Mouse (Mus musculus) stomach, embryonic 14.5 days (tissue): ENCODE measurements around the gene Vmn1r86. TPM values are rescaled to one million over a fixed set of nuclear protein-coding genes. Genes with fewer than 3 reads are reported as not detected.
"Not testable (repeated sequence)": the region's sequence is repeated elsewhere in the genome, so short reads cannot be mapped to it uniquely, and the experiment has no call there.

ENCODE experiments used
- ATAC-seq: fragments of 200-750 bp; cut with Nextera tagmentation; 2 replicates; pipeline ENCODE4 v1.8.0; 2017; ENCODE audit warnings: low read depth, moderate TSS enrichment; ENCODE audit not compliant: insufficient number of reproducible peaks, insufficient read depth, low FRiP score
- H3K27ac ChIP-seq: fragments of 300-500 bp; sonication (generic); 2 replicates; pipeline ENCODE4 v1.5.1; 2014; ENCODE audit warnings: mild to moderate bottlenecking, low read length, moderate library complexity, mixed read lengths
- H3K27me3 ChIP-seq: fragments of 300-500 bp; sonication (generic); 2 replicates; pipeline ENCODE4 v1.6.1; 2014; ENCODE audit warnings: low read length, control low read depth, mixed read lengths; ENCODE audit not compliant: control insufficient read depth, insufficient read depth
- H3K36me3 ChIP-seq: fragments of 300-500 bp; sonication (generic); 2 replicates; pipeline ENCODE4 v1.6.1; 2014; ENCODE audit warnings: mild to moderate bottlenecking, control low read depth, low read length, moderate library complexity, mixed read lengths; ENCODE audit not compliant: control insufficient read depth, insufficient read depth
- H3K4me1 ChIP-seq: fragments of 300-500 bp; sonication (generic); 2 replicates; pipeline ENCODE4 v1.6.1; 2014; ENCODE audit warnings: low read length, control low read depth, mixed read lengths; ENCODE audit not compliant: control insufficient read depth, insufficient read depth
- H3K4me2 ChIP-seq: fragments of 300-500 bp; sonication (generic); replicated peaks from 2 replicates; pipeline ENCODE4 v1.6.1; 2014; ENCODE audit warnings: low read depth, low read length, control low read depth
- H3K4me3 ChIP-seq: fragments of 300-500 bp; sonication (generic); 2 replicates; pipeline ENCODE4 v1.5.1; 2014; ENCODE audit warnings: low read depth, low read length, control low read depth
- H3K9ac ChIP-seq: fragments of 300-500 bp; sonication (generic); replicated peaks from 2 replicates; pipeline ENCODE4 v1.6.1; 2014; ENCODE audit warnings: low read depth, mild to moderate bottlenecking, control low read depth, low read length, moderate library complexity, mixed read lengths
- H3K9me3 ChIP-seq: fragments of 300-500 bp; sonication (generic); 2 replicates; pipeline ENCODE4 v1.6.1; 2016; ENCODE audit warnings: low read depth, low read length, control low read depth; ENCODE audit not compliant: control insufficient read depth
- whole genome bisulfite sequencing: fragments of 180-500 bp; shearing (Covaris S2); extraction: QIAGEN DNeasy Blood & Tissue Kit; methylation state at CpG from one replicate; pipeline ENCODE4 v1.1.7; 2014; 5-methylcytosine and 5-hydroxymethylcytosine counted together
- polyA plus RNA-seq: library from polyadenylated mRNA; unstranded; fragments of >200 nt; fragmentation: Nextera tagmentation; extraction: Ambion mirVana; gene quantifications from 2 replicates; pipeline ENCODE4 v1.2.1, GENCODE M21; 2014

The Vmn1r86 gene
- polyA plus RNA-seq = not detected in 2 replicates

DNA sequence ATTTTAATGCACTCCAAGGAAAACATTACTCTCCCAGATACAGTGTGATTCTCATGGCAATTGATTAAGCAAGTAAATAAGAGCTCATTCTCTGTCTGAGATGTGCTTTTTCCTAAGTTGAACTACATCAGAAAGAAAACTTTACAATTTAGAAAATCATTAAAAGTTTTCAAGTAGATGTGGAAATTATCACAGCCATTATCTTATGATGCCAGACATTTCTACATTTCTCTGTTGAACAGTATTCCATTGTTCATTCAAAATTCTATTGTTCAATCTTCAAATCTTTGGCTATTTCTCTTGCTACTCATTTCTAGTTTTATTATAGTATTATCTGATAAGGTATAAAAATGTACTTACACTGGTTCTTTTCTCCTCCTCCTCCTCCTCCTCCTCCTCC lies at the start of gene Vmn1r86:
Vmn1r86 (minus strand) TSS at position 101 of the 400 bp plus-strand sequence.
- Histone ChIP-seq H3K36me3 (no peaks in the 10 kb centered on the region), H3K27me3 (no peaks in the 10 kb centered on the region), H3K27ac (no peak within 1 kb of the TSS), H3K4me2 (no peak within 1 kb of the TSS), H3K4me3 (no peak within 1 kb of the TSS), H3K9ac (no peak within 1 kb of the TSS), H3K9me3 (no peaks in the 10 kb centered on the region), H3K4me1 (no peaks in the 10 kb centered on the region)
- ATAC-seq = no peak

GRCm38 (mm10) chr7:13159268-13159667 lies 39.6 kb upstream of the Vmn1r86 start, which contains the start of gene Vmn1r88:
Gene Vmn1r88 (plus strand): TSS chr7:13159568.
- H3K4me3 ChIP-seq = no peak within 1 kb of the TSS
- no peaks in the 10 kb centered on the region for H3K27me3 ChIP-seq
- no peak for ATAC-seq
- no peaks in the 10 kb centered on the region for H3K4me1 ChIP-seq
- H3K27ac ChIP-seq = no peak within 1 kb of the TSS
- H3K4me2 ChIP-seq = no peak within 1 kb of the TSS
- no peaks in the 10 kb centered on the region for H3K9me3 ChIP-seq
- no peaks in the 10 kb centered on the region for H3K36me3 ChIP-seq
- H3K9ac ChIP-seq = no peak within 1 kb of the TSS

DNA sequence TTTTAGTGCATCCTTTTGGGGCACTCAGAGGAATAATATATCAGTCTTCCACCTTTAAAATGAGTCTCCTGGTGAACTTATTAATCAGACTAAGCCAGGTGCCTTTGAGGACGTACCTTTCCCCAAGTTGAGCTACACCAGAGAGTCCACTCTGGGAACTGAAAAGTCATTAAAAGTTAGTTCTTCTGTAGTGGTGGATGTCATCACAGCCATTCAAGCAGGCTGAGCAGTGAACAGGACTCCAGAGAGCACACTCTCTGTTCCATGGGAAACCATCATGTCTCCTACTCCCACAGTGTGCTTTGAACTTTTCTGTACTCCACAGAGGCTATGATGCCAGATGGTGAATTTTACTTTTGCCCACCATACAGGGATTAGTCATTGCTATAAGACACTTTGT lies 20.3 kb upstream of the Vmn1r86 start, which contains the start of gene Vmn1r87:
Vmn1r87 (minus strand) TSS at position 101 of the 400 bp plus-strand sequence.
- no peak for ATAC-seq
- H3K27ac ChIP-seq = no peak within 1 kb of the TSS
- no peak within 1 kb of the TSS for H3K4me3 ChIP-seq
- no peak within 1 kb of the TSS for H3K4me2 ChIP-seq
- no peaks in the 10 kb centered on the region for H3K4me1 ChIP-seq
- no peaks in the 10 kb centered on the region for H3K27me3 ChIP-seq
- 71% methylated on average over 1 of the region's 1 CpGs for WGBS
- no peaks in the 10 kb centered on the region for H3K9me3 ChIP-seq
- no peaks in the 10 kb centered on the region for H3K36me3 ChIP-seq
- H3K9ac ChIP-seq = no peak within 1 kb of the TSS

DNA sequence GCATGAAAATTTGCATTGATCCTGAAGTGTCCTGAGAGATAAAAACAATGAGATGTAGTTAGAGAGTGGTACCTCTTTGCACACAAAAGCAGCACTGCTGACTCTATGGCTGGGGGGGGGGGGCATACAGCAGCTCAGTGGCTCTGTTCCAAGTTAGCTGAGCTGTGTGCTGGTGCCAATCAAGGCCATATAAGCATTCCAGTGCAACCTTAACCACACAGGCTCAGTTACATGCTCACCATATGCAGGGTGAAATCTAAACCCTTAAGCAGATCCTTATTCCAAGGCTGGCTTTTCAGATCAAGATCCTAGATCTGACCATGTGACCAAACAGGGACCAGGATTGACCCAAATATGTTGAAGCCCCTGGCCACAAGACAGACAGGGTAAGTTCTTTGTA lies 17.6 kb upstream of the Vmn1r86 start:
- H3K4me1 ChIP-seq = no peaks in the 10 kb centered on the region
- no peak overlapping the region for H3K9ac ChIP-seq
- no peak for ATAC-seq
- H3K27me3 ChIP-seq = no peaks in the 10 kb centered on the region
- no peak overlapping the region for H3K27ac ChIP-seq
- H3K4me3 ChIP-seq = no peak overlapping the region
- no peak overlapping the region for H3K4me2 ChIP-seq
- H3K9me3 ChIP-seq = no peaks in the 10 kb centered on the region
- no peaks in the 10 kb centered on the region for H3K36me3 ChIP-seq

- no peak overlapping the region for H3K4me2 ChIP-seq
- H3K27me3 ChIP-seq = no peaks in the 10 kb centered on the region
- no peaks in the 10 kb centered on the region for H3K36me3 ChIP-seq
- no peak overlapping the region for H3K27ac ChIP-seq
- 87% methylated on average over 2 of the region's 2 CpGs for WGBS
- no peak overlapping the region for H3K9ac ChIP-seq
- H3K9me3 ChIP-seq = no peaks in the 10 kb centered on the region
- no peak overlapping the region for H3K4me3 ChIP-seq
- H3K4me1 ChIP-seq = no peaks in the 10 kb centered on the region
- no peak for ATAC-seq
Measured at GRCm38 (mm10) chr7:13131856-13132255, 12.1 kb upstream of the Vmn1r86 start.

- H3K27me3 ChIP-seq, H3K9me3 ChIP-seq, H3K4me1 ChIP-seq, H3K36me3 ChIP-seq, H3K4me3 ChIP-seq, H3K9ac ChIP-seq, H3K27ac ChIP-seq: not testable (repeated sequence)
- 0% methylated on average over 13 of the region's 34 CpGs for WGBS
- H3K4me2 ChIP-seq = peak overlapping the region; percentile 25; the same call in 1 of the 2 replicates
- peak; percentile 91 for ATAC-seq
Measured at GRCm38 (mm10) chr7:13123554-13124153, 3.9 kb upstream of the Vmn1r86 start.

GRCm38 (mm10) chr7:13095073-13095472 lies 24.6 kb downstream of the Vmn1r86 start, which contains the start of gene Vmn1r85:
Gene Vmn1r85 (minus strand): TSS chr7:13095173.
- no peak within 1 kb of the TSS for H3K4me3 ChIP-seq
- H3K9me3 ChIP-seq = no peaks in the 10 kb centered on the region
- no peak within 1 kb of the TSS for H3K4me2 ChIP-seq
- no peak for ATAC-seq
- no peaks in the 10 kb centered on the region for H3K27me3 ChIP-seq
- H3K27ac ChIP-seq = no peak within 1 kb of the TSS
- no peak within 1 kb of the TSS for H3K9ac ChIP-seq
- 73% methylated on average over 3 of the region's 3 CpGs for WGBS
- H3K36me3 ChIP-seq = no peaks in the 10 kb centered on the region
- H3K4me1 ChIP-seq = no peaks in the 10 kb centered on the region

DNA sequence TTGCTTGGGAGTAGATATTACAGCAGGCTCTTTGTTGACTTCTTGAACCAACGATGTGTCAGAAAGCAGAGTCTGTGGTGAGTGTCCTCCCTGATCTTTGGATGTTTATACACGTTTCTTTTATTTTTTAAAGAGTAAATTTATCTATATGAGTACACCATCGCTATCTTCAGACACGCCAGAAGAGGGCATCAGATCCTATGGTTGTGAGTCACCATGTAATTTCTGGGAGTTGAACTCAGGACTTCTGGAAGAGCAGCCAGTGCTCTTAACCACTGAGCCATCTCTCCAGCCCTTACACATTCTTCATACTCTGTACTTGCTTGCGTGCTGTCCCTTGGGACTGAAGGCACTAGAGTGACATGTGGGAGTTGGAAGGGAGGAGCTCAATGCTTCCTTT lies 47.4 kb downstream of the Vmn1r86 start:
- Histone ChIP-seq H3K4me1 (no peaks in the 10 kb centered on the region), H3K9me3 (no peaks in the 10 kb centered on the region), H3K9ac (no peak overlapping the region), H3K36me3 (no peaks in the 10 kb centered on the region), H3K27me3 (no peaks in the 10 kb centered on the region), H3K4me2 (no peak overlapping the region), H3K27ac (no peak overlapping the region), H3K4me3 (no peak overlapping the region)
- no peak for ATAC-seq
- WGBS = 48% methylated on average over 5 of the region's 5 CpGs

DNA sequence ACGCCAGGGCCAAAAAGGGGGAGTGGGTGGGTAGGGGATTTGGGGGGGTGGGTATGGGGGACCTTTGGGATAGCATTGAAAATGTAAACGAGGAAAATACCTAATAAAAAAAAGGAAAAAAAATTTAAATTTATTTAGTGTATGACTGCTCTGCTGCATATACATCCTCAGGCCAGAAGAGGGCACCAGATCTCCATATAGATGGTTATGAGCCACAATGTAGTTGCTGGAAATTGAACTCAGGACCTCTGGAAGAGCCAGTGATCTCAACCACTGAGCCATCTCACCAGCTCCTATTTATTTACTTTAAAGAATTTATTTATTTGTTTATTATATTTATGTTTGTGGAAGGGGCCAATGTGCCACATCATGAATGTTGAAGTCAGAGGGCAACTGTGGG lies 56.3 kb downstream of the Vmn1r86 start:
- not testable (repeated sequence) for H3K4me1 ChIP-seq, H3K36me3 ChIP-seq, H3K27ac ChIP-seq, H3K4me2 ChIP-seq, H3K9ac ChIP-seq, H3K27me3 ChIP-seq, H3K9me3 ChIP-seq, H3K4me3 ChIP-seq, ATAC-seq
- WGBS = 26% methylated on average over 1 of the region's 2 CpGs
